Mouse (Mus musculus): ENCODE measurements around the gene Ddx39b. TPM values are rescaled to one million over a fixed set of nuclear protein-coding genes. Genes with fewer than 3 reads are reported as not detected.
"Not testable (repeated sequence)": the region's sequence is repeated elsewhere in the genome, so short reads cannot be mapped to it uniquely, and the experiment has no call there.

The Ddx39b gene
- polyA plus RNA-seq, 1 experiment from 2014 or later = 282 TPM

GRCm38 (mm10) chr17:35220156-35220952 is 21.2 kb upstream of the Ddx39b start, which contains the start of gene Gm16181:
Gene Gm16181, plus strand, starts transcription at chr17:35220834.
- Histone ChIP-seq H3K4me1 (replicated peaks) (peaks cover 21% of the 10 kb centered on the region), H3K4me2 (no peak within 1 kb of the TSS), H3K36me3 (peaks cover 35% of the 10 kb centered on the region), H3K9ac (no peak within 1 kb of the TSS), H3K9me3 (replicated peaks) (no peaks in the 10 kb centered on the region), H3K27ac (ENCODE audit: poor library complexity, severe bottlenecking) (peak within 1 kb of the TSS; percentile 69; the same call in 1 of the 2 replicates), H3K4me3 (no peak within 1 kb of the TSS), H3K27me3 (replicated peaks) (no peaks in the 10 kb centered on the region)
- WGBS = 75% methylated on average over 28 of the region's 28 CpGs
- ATAC-seq (ENCODE audit: insufficient number of reproducible peaks, low FRiP score) = no peak

DNA sequence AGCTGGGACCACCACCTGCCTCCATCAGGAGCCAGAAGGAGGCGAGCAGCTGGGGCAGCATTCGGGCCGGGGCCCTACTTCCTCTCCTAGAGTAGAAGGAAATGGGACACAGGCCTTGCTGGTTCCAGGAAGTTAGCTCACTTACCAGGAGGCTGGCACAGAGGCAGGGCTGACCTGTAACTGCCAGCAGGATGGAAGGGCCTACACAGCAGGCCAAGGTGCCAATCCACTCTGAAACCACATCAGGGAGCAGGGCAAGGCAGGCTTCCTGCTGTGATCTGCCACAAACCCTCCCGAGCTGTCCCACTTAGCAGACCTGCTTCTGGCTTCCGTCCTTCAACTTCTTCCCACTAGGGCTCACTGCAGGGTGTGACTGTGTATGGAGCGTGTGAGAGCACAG is 19.2 kb upstream of the Ddx39b start:
- Histone ChIP-seq H3K36me3 (peaks cover 42% of the 10 kb centered on the region), H3K27me3 (replicated peaks) (no peaks in the 10 kb centered on the region), H3K4me3 (no peak overlapping the region), H3K9ac (0 out of 2 replicates have a peak overlapping the region, but pooled peaks have one; percentile 1), H3K9me3 (replicated peaks) (no peaks in the 10 kb centered on the region), H3K27ac (ENCODE audit: poor library complexity, severe bottlenecking) (0 out of 2 replicates have a peak overlapping the region, but pooled peaks have one; percentile 16), H3K4me2 (no peak overlapping the region), H3K4me1 (replicated peaks) (peaks cover 23% of the 10 kb centered on the region)
- 61% methylated on average over 6 of the region's 6 CpGs for WGBS
- ATAC-seq (ENCODE audit: insufficient number of reproducible peaks, low FRiP score) = no peak

DNA sequence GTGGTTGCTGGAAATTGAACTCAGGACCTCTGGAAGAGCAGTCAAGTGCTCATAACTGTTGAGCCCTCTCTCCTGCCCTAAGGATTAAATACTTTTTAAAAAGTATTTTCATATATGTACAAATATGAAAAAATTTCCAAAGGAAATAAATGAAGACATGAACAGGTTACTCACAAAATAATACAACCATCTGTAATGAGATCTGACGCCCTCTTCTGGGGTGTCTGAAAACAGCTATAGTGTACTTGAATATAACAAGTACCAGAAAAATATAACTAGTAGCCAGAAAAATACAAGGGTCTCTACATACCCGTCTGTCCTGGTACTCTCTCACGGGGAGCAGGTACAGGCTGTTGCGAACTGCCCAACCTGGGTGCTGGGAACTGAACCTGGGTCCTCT is 16.9 kb upstream of the Ddx39b start:
- H3K4me2 ChIP-seq = no peak overlapping the region
- 91% methylated on average over 4 of the region's 4 CpGs for WGBS
- H3K4me1 ChIP-seq (replicated peaks) = peaks cover 19% of the 10 kb centered on the region
- H3K9me3 ChIP-seq (replicated peaks) = no peaks in the 10 kb centered on the region
- no peak overlapping the region for H3K9ac ChIP-seq
- no peak for ATAC-seq (ENCODE audit: insufficient number of reproducible peaks, low FRiP score)
- no peaks in the 10 kb centered on the region for H3K27me3 ChIP-seq (replicated peaks)
- peaks cover 64% of the 10 kb centered on the region for H3K36me3 ChIP-seq
- H3K4me3 ChIP-seq = no peak overlapping the region
- no peak overlapping the region for H3K27ac ChIP-seq (ENCODE audit: poor library complexity, severe bottlenecking)

GRCm38 (mm10) chr17:35225456-35225855 is 16.1 kb upstream of the Ddx39b start:
- no peak overlapping the region for H3K4me3 ChIP-seq
- no peak for ATAC-seq (ENCODE audit: insufficient number of reproducible peaks, low FRiP score)
- H3K4me2 ChIP-seq = no peak overlapping the region
- WGBS = 90% methylated on average over 5 of the region's 5 CpGs
- no peak overlapping the region for H3K27ac ChIP-seq (ENCODE audit: poor library complexity, severe bottlenecking)
- peaks cover 62% of the 10 kb centered on the region for H3K36me3 ChIP-seq
- no peaks in the 10 kb centered on the region for H3K27me3 ChIP-seq (replicated peaks)
- H3K9ac ChIP-seq = no peak overlapping the region
- H3K4me1 ChIP-seq (replicated peaks) = peaks cover 11% of the 10 kb centered on the region
- no peaks in the 10 kb centered on the region for H3K9me3 ChIP-seq (replicated peaks)

- no peak overlapping the region for H3K9ac ChIP-seq
- peaks cover 10% of the 10 kb centered on the region; the same call in 1 of the 2 replicates for H3K4me1 ChIP-seq (replicated peaks)
- no peaks in the 10 kb centered on the region for H3K27me3 ChIP-seq (replicated peaks)
- H3K9me3 ChIP-seq (replicated peaks) = no peaks in the 10 kb centered on the region
- no peak overlapping the region for H3K4me3 ChIP-seq
- WGBS = 75% methylated on average over 14 of the region's 14 CpGs
- peaks cover 66% of the 10 kb centered on the region for H3K36me3 ChIP-seq
- no peak for ATAC-seq (ENCODE audit: insufficient number of reproducible peaks, low FRiP score)
- H3K4me2 ChIP-seq = no peak overlapping the region
- no peak overlapping the region for H3K27ac ChIP-seq (ENCODE audit: poor library complexity, severe bottlenecking)
Measured at GRCm38 (mm10) chr17:35226561-35227046, 14.9 kb upstream of the Ddx39b start.

GRCm38 (mm10) chr17:35231022-35231421 is 10.5 kb upstream of the Ddx39b start:
- Histone ChIP-seq H3K27ac (ENCODE audit: poor library complexity, severe bottlenecking) (no peak overlapping the region), H3K9ac (no peak overlapping the region), H3K4me1 (replicated peaks) (peaks cover 30% of the 10 kb centered on the region), H3K27me3 (replicated peaks) (no peaks in the 10 kb centered on the region), H3K4me3 (no peak overlapping the region), H3K36me3 (peaks cover 50% of the 10 kb centered on the region), H3K4me2 (no peak overlapping the region), H3K9me3 (replicated peaks) (no peaks in the 10 kb centered on the region)
- WGBS = 90% methylated on average over 10 of the region's 10 CpGs
- ATAC-seq (ENCODE audit: insufficient number of reproducible peaks, low FRiP score) = no peak

GRCm38 (mm10) chr17:35232043-35232442 is 9.5 kb upstream of the Ddx39b start:
- WGBS = 14% methylated on average over 12 of the region's 12 CpGs
- H3K9me3 ChIP-seq (replicated peaks) = no peaks in the 10 kb centered on the region
- H3K4me1 ChIP-seq (replicated peaks) = peaks cover 31% of the 10 kb centered on the region
- H3K4me2 ChIP-seq = 0 out of 2 replicates have a peak overlapping the region, but pooled peaks have one; percentile 2
- H3K27me3 ChIP-seq (replicated peaks) = no peaks in the 10 kb centered on the region
- no peak for ATAC-seq (ENCODE audit: insufficient number of reproducible peaks, low FRiP score)
- H3K9ac ChIP-seq = no peak overlapping the region
- H3K27ac ChIP-seq (ENCODE audit: poor library complexity, severe bottlenecking) = no peak overlapping the region
- peaks cover 45% of the 10 kb centered on the region for H3K36me3 ChIP-seq
- no peak overlapping the region for H3K4me3 ChIP-seq

DNA sequence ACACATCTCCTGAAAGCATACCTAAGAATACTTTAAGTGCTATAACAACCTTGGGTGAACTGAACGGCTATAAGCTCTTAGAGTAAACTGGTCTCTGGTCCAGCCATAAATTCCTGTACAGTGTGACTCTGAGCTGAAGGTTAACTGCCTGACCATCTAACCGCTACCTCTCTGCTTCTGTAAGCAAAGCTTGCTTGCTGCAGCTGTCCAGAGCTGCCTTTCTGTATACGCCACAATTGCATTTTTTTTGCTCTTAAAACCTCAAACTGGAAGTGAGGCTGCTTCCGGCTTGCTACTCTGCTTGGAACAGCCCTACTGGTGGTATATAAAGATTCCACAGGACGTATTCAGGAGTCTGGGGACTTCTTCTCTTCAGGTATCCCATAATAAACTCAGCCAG is 8.9 kb upstream of the Ddx39b start:
- 84% methylated on average over 5 of the region's 5 CpGs for WGBS
- Histone ChIP-seq H3K27ac (ENCODE audit: poor library complexity, severe bottlenecking) (peak overlapping the region; percentile 96; the same call in 1 of the 2 replicates), H3K9ac (0 out of 2 replicates have a peak overlapping the region, but pooled peaks have one; percentile 7), H3K4me3 (no peak overlapping the region), H3K27me3 (replicated peaks) (no peaks in the 10 kb centered on the region), H3K4me2 (no peak overlapping the region), H3K4me1 (replicated peaks) (peaks cover 31% of the 10 kb centered on the region), H3K9me3 (replicated peaks) (no peaks in the 10 kb centered on the region), H3K36me3 (peaks cover 41% of the 10 kb centered on the region)
- ATAC-seq (ENCODE audit: insufficient number of reproducible peaks, low FRiP score) = no peak

DNA sequence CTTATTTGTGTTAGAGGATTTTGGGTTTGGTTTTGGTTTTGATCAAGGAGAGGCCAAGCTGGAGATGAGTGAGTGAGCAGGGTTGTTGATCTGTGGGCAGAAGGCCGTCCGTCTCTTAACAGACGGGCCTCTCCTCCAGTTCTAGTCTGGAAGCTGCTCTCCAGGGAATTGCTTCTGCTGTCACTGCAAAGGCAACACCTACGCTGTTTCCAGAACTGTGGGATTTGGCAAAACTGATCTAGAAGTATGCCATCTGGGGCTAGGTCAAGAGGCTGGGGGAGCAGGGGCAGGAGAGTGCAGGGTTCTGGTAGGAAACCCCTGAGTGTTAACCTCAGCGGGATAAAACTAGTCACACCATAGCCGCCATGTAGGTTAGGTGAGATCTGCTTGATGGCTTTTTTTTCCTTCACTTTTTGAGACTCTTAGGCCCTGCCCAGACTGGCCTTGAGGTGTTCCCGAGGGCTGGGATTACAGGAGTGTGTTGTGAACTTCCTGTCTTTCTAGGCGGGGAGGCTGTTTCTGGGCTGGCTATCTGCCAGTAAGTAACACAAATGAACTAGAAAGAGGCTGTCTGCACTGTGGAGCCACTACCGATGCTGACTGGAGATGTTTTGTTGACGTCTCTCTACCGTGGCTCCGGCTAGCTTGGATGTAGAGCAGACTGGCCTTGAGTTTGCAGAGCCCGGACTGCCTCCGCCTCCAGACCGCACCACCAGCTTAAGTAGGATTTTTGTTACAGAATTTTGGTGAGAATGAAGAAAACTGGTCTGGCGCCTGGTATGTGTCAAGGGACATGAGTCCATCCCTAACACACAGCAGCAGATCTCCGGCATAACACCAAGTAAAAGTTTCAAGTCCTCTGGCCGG is 8.2 kb upstream of the Ddx39b start, which contains the start of gene Atp6v1g2:
Gene Atp6v1g2, plus strand, starts transcription at position 547 of the 867 bp plus-strand sequence.
- peak within 1 kb of the TSS; percentile 70 for H3K4me3 ChIP-seq
- H3K4me1 ChIP-seq (replicated peaks) = peaks cover 31% of the 10 kb centered on the region
- H3K9ac ChIP-seq = peak within 1 kb of the TSS; percentile 96
- WGBS = 62% methylated on average over 18 of the region's 18 CpGs
- peak within 1 kb of the TSS; percentile 89 for H3K4me2 ChIP-seq
- no peak for ATAC-seq (ENCODE audit: insufficient number of reproducible peaks, low FRiP score)
- H3K27me3 ChIP-seq (replicated peaks) = no peaks in the 10 kb centered on the region
- H3K27ac ChIP-seq (ENCODE audit: poor library complexity, severe bottlenecking) = peak within 1 kb of the TSS; percentile 96
- no peaks in the 10 kb centered on the region for H3K9me3 ChIP-seq (replicated peaks)
- H3K36me3 ChIP-seq = peaks cover 34% of the 10 kb centered on the region

- WGBS = 84% methylated on average over 7 of the region's 7 CpGs
Measured at GRCm38 (mm10) chr17:35234090-35234489, 7.5 kb upstream of the Ddx39b start.

More at GRCm38 (mm10) chr17:35234090-35234489, 7.5 kb upstream of the Ddx39b start:
- H3K4me3 ChIP-seq = peak overlapping the region; percentile 70
- H3K36me3 ChIP-seq = peaks cover 27% of the 10 kb centered on the region
- H3K27ac ChIP-seq (ENCODE audit: poor library complexity, severe bottlenecking) = peak overlapping the region; percentile 96
- not testable (repeated sequence) for ATAC-seq (ENCODE audit: insufficient number of reproducible peaks, low FRiP score); H3K9me3 ChIP-seq (replicated peaks); H3K27me3 ChIP-seq (replicated peaks)
- peak overlapping the region; percentile 89 for H3K4me2 ChIP-seq
- 0 out of 2 replicates have a peak overlapping the region, but pooled peaks have one; percentile 96 for H3K9ac ChIP-seq
- peaks cover 31% of the 10 kb centered on the region for H3K4me1 ChIP-seq (replicated peaks)
